Mouse (Mus musculus): Measurements from ENCODE around the gene Hdac4.

Gene Hdac4

GRCm38 (mm10) chr1:92099964-92100363, 95.5 kb downstream of the Hdac4 start:
- WGBS = 18% methylated on average over 4 of the region's 4 CpGs

- WGBS = 37% methylated on average over 4 of the region's 4 CpGs
These were observed 96.0 kb downstream of the Hdac4 start for GRCm38 (mm10) chr1:92099502-92099901.

- WGBS = 88% methylated on average over 3 of the region's 3 CpGs
These were observed 97.0 kb downstream of the Hdac4 start for GRCm38 (mm10) chr1:92098456-92098855.

- 44% methylated on average over 3 of the region's 3 CpGs for WGBS
These were observed 98.4 kb downstream of the Hdac4 start for GRCm38 (mm10) chr1:92096991-92097525.

- 80% methylated on average over 4 of the region's 4 CpGs for WGBS
These were observed 103.2 kb downstream of the Hdac4 start for GRCm38 (mm10) chr1:92092286-92092685.

DNA sequence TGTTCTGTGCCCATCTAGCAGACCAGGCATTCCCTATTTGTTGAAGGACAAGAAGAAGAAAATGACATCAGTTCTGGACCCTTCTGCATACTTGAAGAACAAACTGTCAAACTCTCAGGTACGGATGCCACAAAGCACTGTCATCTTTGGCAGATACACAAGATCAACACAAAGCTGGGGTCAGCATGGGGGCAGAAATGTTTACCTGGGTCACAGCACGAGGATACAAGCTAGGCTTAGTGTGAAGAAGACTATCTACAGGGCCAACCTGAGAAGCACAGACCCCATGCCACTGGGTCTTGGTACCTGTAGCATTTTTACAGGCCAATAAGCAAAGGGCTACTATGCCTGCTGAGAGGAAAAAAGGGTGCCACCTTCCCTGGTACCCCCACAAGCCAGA, 107.7 kb downstream of the Hdac4 start:
- WGBS = 77% methylated on average over 2 of the region's 2 CpGs

GRCm38 (mm10) chr1:92087343-92087742, 108.2 kb downstream of the Hdac4 start:
- 82% methylated on average over 2 of the region's 2 CpGs for WGBS

DNA sequence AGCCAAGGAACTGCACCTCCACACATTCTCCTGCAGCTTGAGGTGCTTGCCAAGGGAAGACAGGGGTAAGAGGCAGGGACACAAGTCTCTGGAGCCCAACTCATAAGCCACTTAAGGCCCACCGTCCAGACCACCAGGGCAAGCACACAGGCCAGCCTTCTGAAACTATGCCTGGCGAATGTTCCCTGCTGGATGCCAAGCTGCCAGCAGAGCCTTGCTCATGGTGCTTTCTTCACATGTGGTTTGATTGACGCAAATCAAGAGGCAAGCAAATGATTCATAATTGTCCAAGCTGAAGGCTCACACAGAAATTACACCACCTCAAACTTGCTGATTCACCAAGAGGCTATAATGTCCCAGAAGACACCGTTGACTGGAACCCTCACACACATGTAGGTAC, 108.7 kb downstream of the Hdac4 start:
- 74% methylated on average over 4 of the region's 4 CpGs for WGBS

GRCm38 (mm10) chr1:92086277-92086813, 109.2 kb downstream of the Hdac4 start:
- WGBS = 63% methylated on average over 1 of the region's 1 CpGs

GRCm38 (mm10) chr1:92084738-92085137, 110.8 kb downstream of the Hdac4 start:
- 96% methylated on average over 2 of the region's 2 CpGs for WGBS

GRCm38 (mm10) chr1:92084004-92084403, 111.5 kb downstream of the Hdac4 start:
- 67% methylated on average over 3 of the region's 3 CpGs for WGBS

DNA sequence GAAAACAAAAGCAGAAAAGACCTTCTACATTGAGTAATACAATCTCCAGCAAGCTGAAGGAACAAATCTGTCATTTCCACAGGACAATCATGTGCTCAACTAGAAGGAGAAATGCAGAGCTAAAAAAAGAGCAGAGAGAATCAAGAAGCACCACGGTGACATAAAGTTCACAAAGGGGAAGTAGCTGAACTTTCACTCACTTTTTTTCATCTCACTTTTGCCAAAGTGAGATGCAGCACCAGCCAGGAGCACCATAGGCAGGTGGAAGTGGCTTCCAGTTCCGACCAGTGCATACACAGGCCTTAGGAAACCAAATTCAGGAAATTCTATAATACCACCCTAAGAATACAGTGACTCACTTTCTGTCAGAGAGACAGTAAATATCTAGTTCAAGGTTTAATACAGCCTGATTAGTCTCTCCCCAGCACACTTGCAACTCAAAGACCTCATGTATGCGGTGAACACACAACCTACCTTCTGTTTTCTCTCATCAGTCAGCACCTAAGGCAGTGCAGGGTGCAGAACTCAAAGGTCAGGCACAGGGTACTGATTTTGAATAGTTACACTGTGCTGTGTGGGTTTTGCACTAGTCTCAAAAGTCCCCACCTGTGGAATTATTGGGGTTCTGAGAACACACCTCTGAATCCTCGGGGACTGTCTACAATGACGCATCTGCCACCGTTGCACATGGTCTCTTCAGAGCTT, 112.5 kb downstream of the Hdac4 start:
- 65% methylated on average over 6 of the region's 6 CpGs for WGBS

GRCm38 (mm10) chr1:92082156-92082836, 113.2 kb downstream of the Hdac4 start:
- WGBS = 93% methylated on average over 10 of the region's 10 CpGs

DNA sequence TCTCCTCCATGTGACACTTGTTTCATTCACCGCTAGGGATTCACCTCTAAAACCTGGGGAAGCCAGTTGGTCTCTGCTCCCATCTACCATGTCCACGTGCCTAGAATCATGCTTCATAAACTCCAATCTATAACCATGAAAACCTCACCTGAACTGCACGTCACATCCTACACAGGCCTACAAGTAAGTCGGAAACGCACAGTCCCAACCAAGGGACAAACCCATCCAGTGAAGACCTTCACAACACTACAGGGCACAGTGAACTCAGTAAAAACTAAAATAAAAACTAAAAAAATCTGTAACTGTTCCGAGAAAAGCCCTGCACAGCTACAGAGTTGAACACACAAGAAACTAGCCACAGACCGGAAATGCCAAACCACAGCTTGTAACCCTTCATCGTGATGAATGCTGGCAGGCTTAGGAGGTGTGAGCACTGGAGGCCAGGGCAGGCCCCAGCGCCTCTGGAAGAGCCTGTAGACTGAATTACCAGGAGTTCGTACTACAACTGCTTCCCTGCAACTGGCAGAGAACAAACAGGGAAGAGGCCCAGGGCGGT, 115.4 kb downstream of the Hdac4 start:
- 87% methylated on average over 11 of the region's 11 CpGs for WGBS

- WGBS = 57% methylated on average over 6 of the region's 6 CpGs
These were observed 120.2 kb downstream of the Hdac4 start for GRCm38 (mm10) chr1:92075312-92075711.

- 82% methylated on average over 3 of the region's 3 CpGs for WGBS
These were observed 120.8 kb downstream of the Hdac4 start for GRCm38 (mm10) chr1:92074655-92075054.

GRCm38 (mm10) chr1:92069932-92070677, 125.4 kb downstream of the Hdac4 start:
- 36% methylated on average over 2 of the region's 2 CpGs for WGBS

DNA sequence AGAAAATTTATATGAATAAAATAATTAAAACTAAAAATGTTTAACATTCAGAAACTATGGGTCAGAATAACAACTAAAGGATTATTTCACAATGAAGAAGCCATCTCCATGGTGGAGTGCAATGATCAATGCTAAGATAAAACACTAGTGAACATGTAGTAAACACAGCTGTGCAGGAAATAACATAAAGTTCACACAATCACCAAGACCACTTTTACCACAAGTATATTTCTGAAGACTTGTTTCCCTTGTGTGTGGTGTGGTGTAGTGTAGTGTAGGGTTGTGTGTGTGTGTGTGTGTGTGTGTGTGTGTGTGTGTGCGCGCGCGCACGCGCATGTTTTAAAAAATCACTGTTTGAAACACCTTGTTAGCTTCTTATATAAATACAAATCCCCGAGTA, 126.0 kb downstream of the Hdac4 start:
- WGBS = 89% methylated on average over 7 of the region's 7 CpGs

- WGBS = 74% methylated on average over 5 of the region's 5 CpGs
These were observed 131.2 kb downstream of the Hdac4 start for GRCm38 (mm10) chr1:92064307-92064706.

DNA sequence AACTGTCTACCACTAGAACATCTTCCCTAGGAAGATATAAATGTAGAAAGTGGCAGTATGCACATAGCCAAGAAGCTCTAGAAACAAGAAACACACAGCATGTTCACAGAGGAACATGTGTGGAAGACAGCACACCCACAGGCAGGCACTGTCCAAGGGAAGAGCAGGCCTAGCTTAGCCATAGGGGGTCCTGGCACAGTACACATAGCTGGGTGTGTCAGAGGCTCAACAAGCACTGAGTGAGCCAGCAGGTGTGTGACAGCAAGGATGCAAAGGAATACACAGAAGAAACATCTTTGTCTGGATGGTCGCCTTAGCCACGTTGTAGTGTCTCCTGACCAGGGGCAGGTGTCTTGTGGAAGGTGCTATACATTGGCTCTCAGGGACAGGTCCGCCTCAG, 132.2 kb downstream of the Hdac4 start:
- 90% methylated on average over 3 of the region's 3 CpGs for WGBS

DNA sequence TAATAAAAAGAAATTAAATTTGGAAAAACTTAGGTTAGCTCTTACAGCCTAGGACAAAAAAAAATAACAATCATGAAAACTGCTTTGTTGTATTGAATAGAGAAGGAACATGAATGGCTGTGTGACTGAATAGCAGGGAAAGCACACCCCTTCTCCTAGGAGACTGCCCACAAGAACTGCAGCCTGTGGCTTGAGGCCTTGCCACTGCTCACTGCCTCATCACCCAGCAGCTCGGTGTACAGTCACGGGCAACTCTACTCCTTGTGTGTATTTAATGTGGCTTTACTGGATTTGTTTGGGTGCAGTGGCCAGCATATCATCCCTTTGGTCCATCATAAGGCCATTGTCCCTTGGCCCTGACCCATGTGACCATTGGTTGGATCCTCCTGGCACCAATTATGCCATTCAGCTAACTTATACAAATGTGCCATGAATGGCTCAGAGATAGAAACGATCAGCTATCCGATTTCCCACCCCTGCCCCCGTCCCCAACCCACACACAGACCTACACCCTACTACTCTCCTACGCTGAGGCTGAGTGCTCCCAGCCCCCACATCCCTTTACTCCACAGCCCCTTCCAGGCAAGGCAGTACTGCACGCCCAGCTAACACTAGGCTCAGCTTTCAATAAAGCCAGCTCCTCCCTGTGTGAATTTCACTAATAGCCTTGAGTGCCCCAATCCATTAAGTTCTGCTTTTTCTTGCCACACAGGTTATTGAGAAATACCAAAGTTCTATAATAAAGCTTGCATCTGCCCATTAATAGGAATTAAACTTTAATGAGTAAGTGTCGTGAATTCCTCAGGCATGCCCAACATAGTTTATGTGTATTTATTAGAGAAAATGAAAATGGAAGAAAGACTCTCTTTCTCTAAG, 134.1 kb downstream of the Hdac4 start:
- 59% methylated on average over 8 of the region's 8 CpGs for WGBS

Data from cerebral cortex, adult 2 months (tissue).